Mouse (Mus musculus): ENCODE measurements at regions not wholly inside any gene's neighbourhood (a gene's known extent, or its start where the extent isn't known, plus 50 kb on each side); places are given as distances from the start of the nearest gene placed in this dataset.

GRCm38 (mm10) chr15:63679984-63680925 is 164.7 kb downstream of the Gsdmc2 start:
- TF ChIP-seq CTCF (IDR thresholded peaks at IDR 0.05; ENCODE audit: extremely low read depth, insufficient read depth, insufficient read length, insufficient replicate concordance) (no peak), POLR2A (IDR thresholded peaks at IDR 0.05; ENCODE audit: low read depth, low read length) (no peak)

All from spleen, adult 2 months (tissue).